Mouse (Mus musculus): Measurements from ENCODE around the gene Cfap61. TPM values are rescaled to one million over a fixed set of nuclear protein-coding genes. Genes with fewer than 3 reads are reported as not detected.

Cfap61 gene
- polyA plus RNA-seq, 1 experiment: not detected

DNA sequence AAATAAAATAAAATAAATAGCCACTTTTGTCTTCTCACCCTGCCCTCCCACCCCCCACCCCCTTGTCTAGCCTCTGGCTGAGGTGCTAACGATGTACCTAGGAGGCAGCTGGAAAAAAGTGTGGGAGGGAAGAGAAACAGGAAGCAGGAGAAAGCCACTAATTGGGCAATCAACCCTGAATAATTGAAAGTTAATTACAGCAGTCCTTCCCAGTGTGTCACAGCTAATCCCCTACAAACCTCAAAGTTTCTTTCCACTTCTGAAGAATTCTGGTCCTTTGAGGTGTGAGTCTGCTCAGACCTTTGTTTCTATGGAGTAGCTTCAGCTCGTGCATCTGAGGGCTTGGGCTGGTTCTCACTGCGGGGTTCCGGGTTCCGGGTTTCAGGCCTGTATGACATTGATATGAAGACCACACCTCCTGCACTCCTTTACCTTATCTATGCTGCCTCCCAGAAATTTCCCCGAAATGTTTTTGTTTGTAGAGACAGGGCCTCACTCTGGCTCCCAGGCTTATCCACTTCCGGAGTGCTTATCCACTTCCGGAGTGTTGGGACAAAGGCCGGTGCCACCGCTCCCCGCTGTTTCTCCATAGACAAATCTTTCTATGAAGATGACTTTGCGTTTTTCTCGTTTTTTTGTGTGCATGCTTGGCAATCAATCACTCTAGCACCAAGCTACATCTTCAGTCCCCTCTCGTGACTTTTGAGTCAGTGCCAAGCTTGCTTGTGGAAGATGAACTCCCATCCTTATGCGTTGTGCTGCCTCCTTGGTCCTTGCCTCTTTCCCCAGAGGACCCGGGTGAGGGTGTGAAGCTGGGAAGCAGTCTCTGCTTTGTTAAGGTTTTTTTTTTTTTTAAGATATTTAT is 164.5 kb downstream of the Cfap61 start:
- Histone ChIP-seq H3K9me3 (peaks cover 5% of the 10 kb centered on the region; the same call in 1 of the 2 replicates), H3K27me3 (replicated peaks) (no peaks in the 10 kb centered on the region), H3K36me3 (replicated peaks; ENCODE audit: low read length) (no peaks in the 10 kb centered on the region), H3K4me1 (peaks cover 3% of the 10 kb centered on the region; the same call in 1 of the 2 replicates), H3K4me3 (replicated peaks) (peak overlapping the region; percentile 80)
- TF ChIP-seq FLI1 (IDR thresholded peaks at IDR 0.05; ENCODE audit: low read length) (no peak), GATA1 (IDR thresholded peaks at IDR 0.05; ENCODE audit: borderline replicate concordance, low read length) (no peak)

GRCm38 (mm10) chr2:146099838-146100237 is 165.3 kb downstream of the Cfap61 start:
- H3K4me1 ChIP-seq: peaks cover 3% of the 10 kb centered on the region; the same call in 1 of the 2 replicates
- H3K9me3 ChIP-seq: peaks cover 5% of the 10 kb centered on the region; the same call in 1 of the 2 replicates
- no peak overlapping the region for H3K4me3 ChIP-seq (replicated peaks)
- H3K27me3 ChIP-seq (replicated peaks): no peaks in the 10 kb centered on the region
- no peak for TF ChIP-seq GATA1 (IDR thresholded peaks at IDR 0.05; ENCODE audit: borderline replicate concordance, low read length)
- TF ChIP-seq FLI1 (IDR thresholded peaks at IDR 0.05; ENCODE audit: low read length): no peak
- H3K36me3 ChIP-seq (replicated peaks; ENCODE audit: low read length): no peaks in the 10 kb centered on the region

DNA sequence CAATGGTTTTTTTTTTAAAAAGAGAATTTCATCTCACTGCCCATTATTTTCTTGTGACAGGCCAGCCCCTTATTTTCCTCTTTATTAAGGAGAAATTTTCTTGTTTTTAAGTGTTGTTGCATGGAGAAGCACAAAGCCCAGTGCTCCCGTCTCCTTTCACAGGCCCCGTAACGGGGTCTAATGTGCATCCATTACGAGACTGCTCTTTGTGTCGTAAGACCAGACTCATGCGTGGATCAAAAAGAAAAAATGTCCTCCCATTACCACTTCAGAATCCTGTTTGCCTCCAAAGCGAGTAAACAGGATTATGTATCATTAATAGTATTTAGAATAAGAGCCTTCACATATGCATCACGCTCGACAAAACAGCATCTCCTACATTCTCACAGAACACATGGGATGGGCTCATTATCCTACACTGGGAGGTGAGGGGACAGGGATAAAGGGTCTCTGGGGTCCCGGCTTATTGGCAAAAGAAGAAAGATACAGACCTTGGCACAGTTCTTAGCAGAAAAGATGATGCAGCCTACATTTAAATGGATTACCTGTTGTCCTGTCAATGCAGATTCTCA is 166.0 kb downstream of the Cfap61 start:
- H3K36me3 ChIP-seq (replicated peaks; ENCODE audit: low read length): no peaks in the 10 kb centered on the region
- H3K4me3 ChIP-seq (replicated peaks): no peak overlapping the region
- peaks cover 3% of the 10 kb centered on the region; the same call in 1 of the 2 replicates for H3K4me1 ChIP-seq
- peaks cover 9% of the 10 kb centered on the region for H3K9me3 ChIP-seq
- H3K27me3 ChIP-seq (replicated peaks): peaks cover 2% of the 10 kb centered on the region
- no peak for TF ChIP-seq FLI1 (IDR thresholded peaks at IDR 0.05; ENCODE audit: low read length)
- no peak for TF ChIP-seq GATA1 (IDR thresholded peaks at IDR 0.05; ENCODE audit: borderline replicate concordance, low read length)

DNA sequence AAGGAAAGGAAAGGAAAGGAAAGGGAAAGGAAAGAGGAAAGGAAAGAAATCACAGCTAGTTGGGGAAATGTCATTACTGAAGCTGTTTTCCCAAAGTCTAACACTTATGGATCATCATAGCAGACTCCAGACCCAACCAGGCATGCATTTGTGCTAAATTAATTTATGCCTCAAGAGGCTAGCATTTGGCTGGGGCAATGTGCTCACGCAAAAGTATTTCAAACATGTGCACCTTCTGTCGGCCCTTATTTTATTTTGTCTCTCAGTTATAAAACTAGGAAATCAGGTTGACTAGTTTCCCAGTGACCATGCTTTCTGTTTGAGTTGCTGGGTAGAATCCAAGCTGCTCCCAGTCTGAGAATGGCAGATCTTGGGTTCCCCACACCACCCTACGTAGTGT is 168.0 kb downstream of the Cfap61 start:
- Histone ChIP-seq H3K4me1 (no peaks in the 10 kb centered on the region), H3K9me3 (peaks cover 9% of the 10 kb centered on the region), H3K27me3 (replicated peaks) (peaks cover 2% of the 10 kb centered on the region), H3K36me3 (replicated peaks; ENCODE audit: low read length) (no peaks in the 10 kb centered on the region), H3K4me3 (replicated peaks) (no peak overlapping the region)
- TF ChIP-seq GATA1 (IDR thresholded peaks at IDR 0.05; ENCODE audit: borderline replicate concordance, low read length) (no peak), FLI1 (IDR thresholded peaks at IDR 0.05; ENCODE audit: low read length) (no peak)

GRCm38 (mm10) chr2:146105341-146105740 is 170.8 kb downstream of the Cfap61 start:
- TF ChIP-seq GATA1 (IDR thresholded peaks at IDR 0.05; ENCODE audit: borderline replicate concordance, low read length) (no peak), FLI1 (IDR thresholded peaks at IDR 0.05; ENCODE audit: low read length) (no peak)
- peaks cover 9% of the 10 kb centered on the region for H3K9me3 ChIP-seq
- H3K4me3 ChIP-seq (replicated peaks): no peak overlapping the region
- no peaks in the 10 kb centered on the region for H3K4me1 ChIP-seq
- H3K36me3 ChIP-seq (replicated peaks; ENCODE audit: low read length): no peaks in the 10 kb centered on the region
- H3K27me3 ChIP-seq (replicated peaks): peaks cover 2% of the 10 kb centered on the region

DNA sequence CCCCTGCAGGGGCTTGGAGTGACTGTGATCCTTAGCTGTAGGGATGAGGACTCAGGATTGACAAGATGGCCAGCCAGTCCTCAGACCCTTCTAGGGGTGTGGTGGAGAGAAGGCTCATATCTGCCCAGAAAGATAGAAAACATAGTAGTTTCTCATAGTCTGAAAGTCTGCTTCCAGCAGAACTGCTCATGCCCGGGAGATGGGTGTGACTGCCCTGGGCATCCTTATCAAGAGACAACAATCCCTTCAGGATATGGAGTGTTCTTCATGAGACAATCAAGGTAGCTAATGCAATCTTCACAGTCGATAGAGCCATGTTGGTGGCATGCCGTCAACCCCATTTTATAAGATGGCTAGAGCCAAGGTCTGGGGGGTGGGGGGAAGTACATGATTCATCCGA is 173.4 kb downstream of the Cfap61 start:
- H3K27me3 ChIP-seq (replicated peaks): peaks cover 2% of the 10 kb centered on the region
- H3K4me1 ChIP-seq: no peaks in the 10 kb centered on the region
- peaks cover 4% of the 10 kb centered on the region; the same call in 1 of the 2 replicates for H3K9me3 ChIP-seq
- H3K36me3 ChIP-seq (replicated peaks; ENCODE audit: low read length): no peaks in the 10 kb centered on the region
- TF ChIP-seq GATA1 (IDR thresholded peaks at IDR 0.05; ENCODE audit: borderline replicate concordance, low read length) (no peak), FLI1 (IDR thresholded peaks at IDR 0.05; ENCODE audit: low read length) (no peak)
- no peak overlapping the region for H3K4me3 ChIP-seq (replicated peaks)

GRCm38 (mm10) chr2:146109921-146110320 is 175.3 kb downstream of the Cfap61 start:
- Histone ChIP-seq H3K36me3 (replicated peaks; ENCODE audit: low read length) (no peaks in the 10 kb centered on the region), H3K4me1 (no peaks in the 10 kb centered on the region), H3K4me3 (replicated peaks) (no peak overlapping the region), H3K9me3 (peaks cover 4% of the 10 kb centered on the region; the same call in 1 of the 2 replicates), H3K27me3 (replicated peaks) (peaks cover 2% of the 10 kb centered on the region)
- TF ChIP-seq FLI1 (IDR thresholded peaks at IDR 0.05; ENCODE audit: low read length) (no peak), GATA1 (IDR thresholded peaks at IDR 0.05; ENCODE audit: borderline replicate concordance, low read length) (no peak)

GRCm38 (mm10) chr2:146116282-146116681 is 181.7 kb downstream of the Cfap61 start:
- Histone ChIP-seq H3K36me3 (replicated peaks; ENCODE audit: low read length) (no peaks in the 10 kb centered on the region), H3K4me3 (replicated peaks) (no peak overlapping the region), H3K27me3 (replicated peaks) (no peaks in the 10 kb centered on the region), H3K4me1 (peaks cover 26% of the 10 kb centered on the region), H3K9me3 (no peaks in the 10 kb centered on the region)
- no peak for TF ChIP-seq FLI1 (IDR thresholded peaks at IDR 0.05; ENCODE audit: low read length)
- TF ChIP-seq GATA1 (IDR thresholded peaks at IDR 0.05; ENCODE audit: borderline replicate concordance, low read length): no peak

DNA sequence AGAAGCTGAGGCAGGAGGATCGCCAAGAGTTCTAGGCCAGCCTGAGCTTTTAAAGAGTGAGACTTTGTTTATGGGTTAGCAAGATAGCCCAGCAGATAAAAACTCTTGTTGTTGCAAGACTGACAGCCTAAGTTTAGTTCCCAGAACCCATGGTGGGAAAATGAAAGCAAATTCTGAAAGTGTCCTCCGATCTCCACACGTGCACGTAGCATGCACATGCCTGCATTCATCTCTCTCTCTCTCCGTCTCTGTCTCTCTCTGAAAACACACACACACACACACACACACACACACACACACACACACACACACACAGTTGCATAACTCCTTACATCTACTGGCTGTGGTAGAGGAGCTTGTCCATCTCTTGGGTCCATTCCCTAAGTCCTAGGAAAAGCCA is 182.1 kb downstream of the Cfap61 start:
- TF ChIP-seq FLI1 (IDR thresholded peaks at IDR 0.05; ENCODE audit: low read length): no peak
- TF ChIP-seq GATA1 (IDR thresholded peaks at IDR 0.05; ENCODE audit: borderline replicate concordance, low read length): no peak
- peaks cover 26% of the 10 kb centered on the region for H3K4me1 ChIP-seq
- H3K9me3 ChIP-seq: no peaks in the 10 kb centered on the region
- no peaks in the 10 kb centered on the region for H3K27me3 ChIP-seq (replicated peaks)
- no peak overlapping the region for H3K4me3 ChIP-seq (replicated peaks)
- no peaks in the 10 kb centered on the region for H3K36me3 ChIP-seq (replicated peaks; ENCODE audit: low read length)
